Mouse (Mus musculus): ENCODE data around the gene Catsper3. TPM values are rescaled to one million over a fixed set of nuclear protein-coding genes. Genes with fewer than 3 reads are reported as not detected.

Gene Catsper3
- total RNA-seq, 4 experiments from 2014 or later: 0.48 to 0.63 (median 0.59) TPM; not detected in 1

- no peak for DNase-seq (ENCODE audit: low spot score in 2 of 2)
Observed at GRCm38 (mm10) chr13:55826796-55827678, 42.7 kb downstream of the Catsper3 start.

GRCm38 (mm10) chr13:55827679-55828140 is 43.3 kb downstream of the Catsper3 start:
- DNase-seq (ENCODE audit: low spot score in 2 of 2): no peak

GRCm38 (mm10) chr13:55828141-55829017 is 44.0 kb downstream of the Catsper3 start:
- DNase-seq (ENCODE audit: low spot score in 2 of 2): no peak

- DNase-seq (ENCODE audit: low spot score in 2 of 2): no peak
Observed at GRCm38 (mm10) chr13:55829018-55829655, 44.8 kb downstream of the Catsper3 start.

- no peak for DNase-seq (ENCODE audit: low spot score in 2 of 2)
Observed at GRCm38 (mm10) chr13:55830081-55830832, 45.9 kb downstream of the Catsper3 start.

- DNase-seq (ENCODE audit: low spot score in 2 of 2): no peak
Observed at GRCm38 (mm10) chr13:55830833-55831721, 46.7 kb downstream of the Catsper3 start.

GRCm38 (mm10) chr13:55831722-55832160 is 47.4 kb downstream of the Catsper3 start:
- no peak for DNase-seq (ENCODE audit: low spot score in 2 of 2)

GRCm38 (mm10) chr13:55832602-55833001 is 48.2 kb downstream of the Catsper3 start:
- DNase-seq (ENCODE audit: low spot score in 2 of 2): no peak

GRCm38 (mm10) chr13:55833921-55834320 is 49.6 kb downstream of the Catsper3 start:
- DNase-seq (ENCODE audit: low spot score in 2 of 2): no peak

- no peak for DNase-seq (ENCODE audit: low spot score in 2 of 2)
Observed at GRCm38 (mm10) chr13:55834667-55835066, 50.3 kb downstream of the Catsper3 start.

GRCm38 (mm10) chr13:55835548-55836097 is 51.3 kb downstream of the Catsper3 start:
- no peak for DNase-seq (ENCODE audit: low spot score in 2 of 2)

GRCm38 (mm10) chr13:55836142-55836625 is 51.8 kb downstream of the Catsper3 start, which contains the start of gene Pitx1:
TSS of gene Pitx1 (minus strand) at chr13:55836192.
- DNase-seq (ENCODE audit: low spot score in 2 of 2): no peak

GRCm38 (mm10) chr13:55836786-55837780 is 52.7 kb downstream of the Catsper3 start:
- no peak for DNase-seq (ENCODE audit: low spot score in 2 of 2)

- DNase-seq (ENCODE audit: low spot score in 2 of 2): no peak
Observed at GRCm38 (mm10) chr13:55840223-55840622, 55.9 kb downstream of the Catsper3 start.

GRCm38 (mm10) chr13:55843700-55844099 is 59.3 kb downstream of the Catsper3 start:
- no peak for DNase-seq (ENCODE audit: low spot score in 2 of 2)

- no peak for DNase-seq (ENCODE audit: low spot score in 2 of 2)
Observed at GRCm38 (mm10) chr13:55847805-55848204, 63.4 kb downstream of the Catsper3 start.

GRCm38 (mm10) chr13:55848604-55849190 is 64.3 kb downstream of the Catsper3 start:
- DNase-seq (ENCODE audit: low spot score in 2 of 2): no peak
